Mouse (Mus musculus) thymus, postnatal 36 days (tissue): ENCODE results near the gene Map7d1.

ENCODE experiments used
- DNase-seq, 2 experiments: peaks; one replicate each; pipeline ENCODE4 v3.0.0; 2022; ENCODE audit warnings: mixed read lengths in 2 of 2

The Map7d1 gene

DNA sequence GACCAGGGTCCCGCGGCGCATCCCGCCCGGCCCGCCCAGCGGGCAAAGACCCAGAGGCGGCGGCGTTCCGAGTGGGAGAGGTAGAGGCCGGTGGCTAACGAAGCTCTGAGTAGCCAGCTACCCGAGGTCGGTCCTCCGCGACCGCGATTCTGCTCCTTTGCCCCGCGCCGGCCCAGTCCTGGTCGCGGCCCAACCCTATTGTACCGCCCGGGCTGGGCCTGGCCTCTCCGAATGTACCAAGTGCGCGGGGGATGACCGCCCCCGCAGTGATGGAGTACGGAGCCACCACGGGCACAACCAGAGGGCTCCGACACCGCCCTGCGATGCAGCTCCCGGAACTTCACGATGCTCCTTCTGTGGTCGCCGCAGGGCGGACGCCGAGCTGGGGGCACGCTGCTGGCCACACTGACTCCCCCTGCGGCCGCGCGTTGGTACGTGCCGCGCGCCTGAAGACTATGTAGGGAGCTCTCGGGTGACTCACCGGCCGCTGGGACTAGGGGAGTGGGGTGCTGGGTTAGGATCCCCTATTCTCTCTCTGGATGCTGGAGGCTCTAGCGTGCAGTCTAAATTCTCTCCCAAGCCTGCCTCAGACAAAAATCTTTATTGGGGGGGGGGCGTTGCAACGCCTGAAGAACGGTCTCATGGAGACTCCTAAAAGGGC is at the start of gene Map7d1:
Gene Map7d1 (minus strand): TSS at position 213 of the 661 bp plus-strand sequence.
- DNase-seq, result peak; percentile 85 to 86

DNA sequence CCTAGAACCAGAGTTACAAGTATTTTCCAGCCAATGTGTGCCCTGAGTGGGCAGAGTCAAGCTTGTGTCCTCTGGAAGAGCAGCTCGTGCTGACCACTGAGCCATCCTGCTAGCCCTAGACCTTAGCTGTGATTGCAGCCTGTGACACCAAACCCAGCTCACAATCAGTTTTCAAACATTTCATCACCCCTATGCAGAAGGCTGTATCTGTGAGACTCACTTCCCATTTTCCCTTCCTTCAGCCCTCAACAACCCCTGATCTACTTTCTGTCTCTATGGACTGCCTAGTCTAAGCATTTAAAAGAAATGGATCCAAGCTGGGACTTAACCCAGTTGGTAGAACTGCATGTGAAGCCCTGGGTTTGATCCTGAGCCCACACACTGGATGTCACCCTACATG is 49.3 kb upstream of the Map7d1 start:
- DNase-seq, result no peak

DNA sequence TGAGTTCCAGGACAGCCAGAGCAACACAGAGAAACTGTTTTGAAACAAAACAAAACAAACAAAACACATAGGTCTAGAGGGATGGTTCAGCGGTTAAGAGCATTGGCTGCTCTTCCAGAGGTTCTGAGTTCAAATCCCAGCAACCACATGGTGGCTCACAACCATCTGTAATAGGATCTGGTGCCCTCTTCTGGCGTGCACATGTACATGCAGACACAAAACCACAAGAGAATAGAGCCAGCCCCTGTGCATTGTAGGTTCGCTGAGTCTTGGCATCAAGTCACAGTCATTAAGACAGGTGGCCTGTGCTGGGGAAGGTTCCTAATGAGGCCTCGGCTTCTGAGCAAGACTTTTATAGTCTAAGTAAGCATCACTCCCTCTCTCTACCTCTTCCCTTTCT is 47.7 kb upstream of the Map7d1 start:
- DNase-seq, result no peak

DNA sequence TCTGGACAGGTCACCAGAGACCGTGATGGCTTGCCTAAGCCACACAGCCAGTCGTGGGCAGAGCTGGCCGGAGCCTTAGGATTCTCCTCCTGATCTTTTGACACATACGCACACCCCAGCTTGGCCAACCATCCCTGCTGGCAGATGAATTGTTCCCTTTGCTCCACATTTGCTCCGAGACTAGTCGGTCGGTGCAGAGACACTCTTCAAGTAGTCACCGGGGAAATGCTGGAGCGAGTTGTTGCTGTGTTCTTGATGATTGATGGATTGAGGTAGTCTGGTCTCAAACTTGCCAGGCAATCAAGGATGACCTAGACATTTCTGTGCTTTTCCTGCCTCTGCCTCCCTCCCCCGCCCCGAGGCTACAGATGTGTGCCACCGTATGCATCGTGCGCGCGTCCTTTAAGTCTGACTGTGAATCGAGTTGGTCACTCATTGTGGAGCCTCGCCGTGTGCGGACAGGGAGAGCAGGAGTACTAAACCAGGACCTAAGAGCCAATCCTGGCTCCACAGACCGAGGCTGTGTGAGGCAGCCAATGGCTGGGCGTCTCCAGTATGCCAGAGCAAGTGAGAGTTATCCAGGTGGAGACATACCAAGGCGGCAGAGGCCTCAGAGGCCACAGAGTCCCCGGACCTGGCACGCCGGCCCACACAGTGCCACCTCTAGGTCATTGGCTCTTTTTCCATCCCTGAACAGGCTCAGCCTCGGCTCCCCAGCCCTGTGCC is 45.6 kb upstream of the Map7d1 start:
- DNase-seq, result no peak

DNA sequence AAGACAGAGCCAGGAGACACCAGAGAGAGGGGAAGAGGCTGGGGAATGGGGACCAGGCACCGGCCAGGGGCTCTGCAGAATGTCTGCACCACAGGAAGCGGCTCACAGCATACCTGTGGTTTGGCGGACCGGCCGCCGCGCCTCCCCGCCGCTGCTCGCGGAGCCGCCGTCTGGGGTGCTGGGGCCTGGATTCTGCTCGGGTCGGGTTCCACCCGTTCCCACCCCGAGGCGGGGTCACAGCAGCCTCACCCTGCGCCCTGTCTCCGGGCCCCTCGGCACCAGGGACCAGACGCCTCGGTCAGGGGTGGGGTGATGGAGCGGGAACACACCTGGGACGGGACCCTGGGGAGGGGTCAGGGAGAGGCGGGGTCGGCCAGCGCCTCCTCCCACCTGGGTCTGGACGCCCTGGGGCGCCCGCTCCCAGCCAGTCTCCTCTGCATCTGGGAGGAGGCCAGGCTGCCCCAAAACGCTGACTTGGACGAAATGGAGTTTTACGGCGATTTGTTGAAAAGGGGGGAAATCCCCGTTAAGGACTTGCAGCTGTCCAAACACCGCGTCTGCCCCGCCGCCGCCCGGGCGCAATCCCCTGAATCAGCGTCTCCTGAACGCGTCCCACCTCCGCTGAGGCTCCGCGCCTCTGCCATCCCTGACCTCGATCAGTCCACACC is 44.9 kb upstream of the Map7d1 start:
- DNase-seq, result no peak

DNA sequence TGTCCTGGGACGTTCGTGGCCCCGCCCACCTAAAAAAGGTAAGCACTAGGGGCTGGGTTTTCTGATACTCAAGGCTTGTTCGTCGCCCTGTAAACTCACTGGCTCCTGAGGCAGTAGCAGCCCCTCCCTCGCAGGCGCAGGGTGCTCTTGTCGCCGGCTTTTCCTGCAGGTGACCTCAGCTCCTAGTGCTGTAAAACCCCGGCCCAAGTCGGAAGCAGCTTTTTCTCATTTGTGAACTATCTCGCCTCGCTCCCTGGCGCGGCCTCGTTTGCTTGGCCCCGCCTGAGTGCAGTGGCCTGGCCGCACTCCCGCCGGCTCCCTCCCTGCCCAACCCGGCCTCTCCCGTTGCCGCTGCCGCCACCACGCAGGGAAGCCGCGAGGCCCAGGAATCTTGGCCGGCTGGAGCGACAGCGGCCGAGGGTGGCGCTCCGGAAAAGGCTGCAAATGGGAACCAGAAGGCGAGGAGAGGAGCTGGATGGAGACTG is 40.5 kb upstream of the Map7d1 start:
- DNase-seq, result no peak

DNA sequence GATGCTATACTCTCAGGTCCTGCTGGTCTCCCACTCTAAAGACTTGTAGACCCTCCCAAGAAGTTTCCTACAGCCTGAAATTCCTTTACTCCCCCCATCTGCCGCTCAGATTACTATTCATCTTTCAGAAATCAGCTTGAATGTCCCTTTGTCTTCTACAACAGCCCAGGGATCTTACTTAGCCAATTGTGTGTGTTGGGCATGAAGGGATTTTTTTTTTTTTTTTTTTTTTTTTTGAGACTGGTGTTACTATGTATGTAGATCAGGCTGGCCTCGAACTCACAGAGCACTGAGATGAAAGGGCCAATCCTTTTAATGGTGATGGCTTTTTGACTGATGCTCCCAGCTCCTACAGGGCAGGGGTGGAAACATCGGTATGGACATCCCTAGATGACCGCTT is 39.8 kb upstream of the Map7d1 start:
- DNase-seq, result no peak

DNA sequence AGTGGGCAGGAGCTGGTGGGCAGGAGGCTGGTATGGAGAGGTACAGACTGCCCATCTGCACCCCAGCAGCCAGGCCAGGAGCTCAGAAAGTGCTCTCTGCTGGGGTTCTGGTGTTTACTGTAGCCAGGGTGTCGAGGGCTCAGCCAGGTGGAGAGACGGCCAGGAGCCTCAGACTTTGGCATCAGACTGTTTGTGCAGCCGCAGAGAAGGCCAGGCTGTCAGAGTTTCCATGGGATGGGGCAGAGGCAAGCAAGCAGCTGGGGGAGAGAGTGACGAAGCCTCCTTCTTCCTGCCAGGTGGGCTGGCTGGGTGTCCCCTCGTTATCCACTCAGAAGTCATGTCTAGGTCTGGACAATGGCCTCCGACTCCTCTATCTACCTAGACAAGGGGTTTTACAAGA is 39.0 kb upstream of the Map7d1 start:
- no peak for DNase-seq

DNA sequence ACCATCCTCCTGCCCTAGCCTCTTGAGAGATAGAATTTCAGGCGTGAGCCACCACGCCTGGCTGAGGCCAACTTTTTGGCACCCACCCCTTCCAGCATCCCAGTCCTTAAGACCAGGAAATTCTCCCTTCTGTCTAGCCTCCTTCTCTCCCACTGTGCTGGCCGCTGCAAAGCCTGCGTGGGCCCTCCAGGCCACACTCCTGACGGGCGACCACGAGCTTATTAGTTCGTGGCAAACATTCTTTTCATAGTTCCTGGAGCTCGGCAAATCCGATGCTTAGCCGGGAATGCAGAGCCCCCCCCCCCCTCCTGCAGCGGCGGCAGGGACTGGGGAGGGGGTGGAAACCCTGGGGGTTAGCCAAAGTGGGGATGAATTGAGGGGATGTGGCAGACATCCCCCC is 35.1 kb upstream of the Map7d1 start:
- DNase-seq, result no peak

DNA sequence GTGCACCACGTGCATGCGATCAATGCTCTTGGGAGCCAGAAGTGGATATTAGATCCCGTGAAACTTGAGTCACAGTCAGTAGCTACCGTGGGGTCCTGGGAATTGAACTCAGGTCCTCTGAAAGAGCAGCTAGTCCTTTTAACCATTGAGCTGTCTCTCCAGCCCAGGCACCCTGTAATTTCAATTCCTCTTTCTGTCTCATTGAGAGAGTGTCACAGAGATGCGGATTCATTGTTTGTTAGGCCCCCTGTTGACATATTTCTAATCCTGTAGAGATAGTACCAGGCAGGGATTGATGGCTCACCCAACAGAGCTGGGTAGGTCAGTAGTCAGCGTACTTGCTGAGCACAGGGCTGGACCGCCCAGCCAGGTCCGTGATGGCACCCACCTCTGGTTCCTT is 34.2 kb upstream of the Map7d1 start:
- no peak for DNase-seq

DNA sequence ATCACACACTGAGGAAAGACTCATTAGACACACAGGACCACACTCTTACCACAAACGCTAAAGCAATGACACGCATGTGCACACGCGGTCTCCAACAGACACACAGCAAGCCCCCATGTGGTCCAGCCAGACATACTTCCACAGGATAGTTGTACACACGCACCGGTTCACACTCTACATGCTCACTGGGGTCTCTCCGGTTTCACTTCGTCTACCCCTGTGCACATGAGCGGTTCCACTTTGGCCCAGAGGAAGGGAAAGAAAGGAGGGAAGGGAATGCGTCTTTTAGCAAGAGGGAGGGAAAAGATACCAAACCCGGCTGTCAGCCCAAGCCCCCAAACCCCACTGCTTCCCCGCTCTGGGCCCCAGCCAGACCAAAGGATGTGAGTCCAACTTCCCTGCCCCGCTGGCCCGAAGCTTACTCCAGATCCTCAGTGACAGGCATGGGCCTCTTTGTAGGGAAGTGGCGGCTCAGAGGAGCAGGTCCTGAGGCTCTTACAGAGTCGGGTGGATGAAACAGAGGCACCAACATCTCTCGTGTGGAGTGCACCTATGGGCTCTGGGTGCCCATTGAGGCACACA is 32.0 kb upstream of the Map7d1 start:
- DNase-seq, result no peak

DNA sequence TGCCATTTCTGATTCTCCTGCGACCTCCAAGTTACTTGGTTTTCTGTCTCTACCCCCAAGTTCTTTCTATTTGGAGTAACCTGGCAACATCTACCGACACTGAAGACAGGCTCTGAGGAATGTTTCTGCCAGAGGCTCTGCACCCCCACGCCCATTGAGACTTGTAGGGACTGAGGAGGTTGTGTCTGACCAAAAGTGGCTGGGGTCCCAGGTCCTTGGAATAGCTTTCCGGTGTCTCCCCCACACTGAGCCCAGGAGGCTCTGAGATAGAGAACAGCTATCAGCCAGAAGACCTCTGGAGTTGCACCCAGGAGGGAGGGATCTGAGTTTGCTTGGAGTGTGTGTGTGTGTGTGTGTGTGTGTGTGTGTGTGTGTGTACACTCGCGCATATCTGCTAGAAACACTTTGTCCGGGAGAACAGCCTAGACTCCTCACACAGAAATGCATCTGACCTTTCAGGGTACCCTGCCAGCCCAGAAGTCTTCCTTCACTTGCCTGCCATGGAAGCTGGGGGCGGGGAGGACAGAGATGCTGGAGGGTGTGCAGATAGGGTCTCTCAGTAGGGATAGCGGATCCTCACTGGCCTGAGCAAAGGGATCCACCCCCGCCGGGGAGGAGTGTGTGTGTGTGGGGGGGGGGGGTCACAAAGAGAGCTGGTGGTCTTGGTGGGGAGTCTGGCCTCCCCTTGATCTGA is 31.3 kb upstream of the Map7d1 start:
- DNase-seq, result no peak

DNA sequence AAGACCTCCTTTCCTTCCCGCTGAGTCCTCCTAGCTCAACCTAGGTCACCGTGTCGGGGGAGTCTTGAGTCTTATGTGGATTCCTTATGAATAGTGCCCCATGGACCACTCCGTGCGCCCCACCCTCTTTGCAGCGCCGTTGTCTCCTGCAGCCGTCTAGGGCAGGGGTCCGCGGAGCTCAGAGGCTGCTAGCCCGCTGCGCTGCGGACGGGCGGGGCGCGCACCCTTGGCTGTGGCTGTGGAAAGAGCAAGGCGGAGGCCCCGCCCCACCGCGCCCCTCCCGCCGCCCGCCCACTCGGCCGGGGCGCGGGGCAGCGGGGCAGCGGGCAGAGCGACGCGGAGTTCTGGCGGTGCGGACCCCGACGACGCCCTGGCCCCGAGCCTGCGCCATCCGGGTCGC is 30.3 kb upstream of the Map7d1 start, which contains the start of gene Col8a2:
Gene Col8a2 (plus strand): TSS at position 302 of the 400 bp plus-strand sequence.
- DNase-seq, result no peak

DNA sequence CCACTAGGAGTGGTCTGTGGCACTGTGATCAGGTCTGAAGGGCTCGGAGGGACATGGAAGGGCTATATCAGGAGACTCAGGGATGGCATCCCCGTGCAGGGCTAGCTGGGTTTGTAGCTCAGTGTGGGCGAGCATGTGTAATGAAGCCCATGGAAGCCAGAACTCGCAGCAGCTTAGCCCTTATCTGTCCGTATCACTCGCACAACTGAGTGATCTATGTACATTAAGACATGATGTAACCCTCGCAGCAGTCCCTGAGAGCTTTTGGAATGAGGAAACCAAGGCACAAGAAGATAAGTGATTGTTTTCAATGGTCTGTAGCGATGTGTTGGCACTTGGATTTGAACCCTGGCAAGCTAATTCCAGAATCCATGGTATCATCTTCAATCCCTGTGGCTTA is 27.4 kb upstream of the Map7d1 start:
- no peak for DNase-seq

DNA sequence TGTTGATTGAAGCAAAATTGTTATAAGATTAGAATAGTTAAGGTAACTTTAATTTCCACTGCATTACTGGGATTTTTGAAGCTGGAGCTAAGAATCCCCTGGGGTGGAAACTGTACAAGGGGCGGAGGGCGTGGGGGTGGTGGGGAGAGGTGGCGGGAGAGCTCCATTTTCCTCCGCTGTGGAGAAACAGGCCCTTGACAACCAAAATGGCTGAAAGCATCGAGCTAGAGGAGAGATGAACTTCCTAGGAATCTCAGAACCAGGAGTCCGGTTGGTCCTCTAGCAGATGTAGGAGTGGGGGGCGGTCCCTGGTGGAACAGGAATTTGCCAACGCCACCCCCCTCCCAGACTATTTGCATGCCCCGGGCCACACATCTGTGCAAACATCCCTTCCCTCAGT is 25.6 kb upstream of the Map7d1 start:
- no peak for DNase-seq

DNA sequence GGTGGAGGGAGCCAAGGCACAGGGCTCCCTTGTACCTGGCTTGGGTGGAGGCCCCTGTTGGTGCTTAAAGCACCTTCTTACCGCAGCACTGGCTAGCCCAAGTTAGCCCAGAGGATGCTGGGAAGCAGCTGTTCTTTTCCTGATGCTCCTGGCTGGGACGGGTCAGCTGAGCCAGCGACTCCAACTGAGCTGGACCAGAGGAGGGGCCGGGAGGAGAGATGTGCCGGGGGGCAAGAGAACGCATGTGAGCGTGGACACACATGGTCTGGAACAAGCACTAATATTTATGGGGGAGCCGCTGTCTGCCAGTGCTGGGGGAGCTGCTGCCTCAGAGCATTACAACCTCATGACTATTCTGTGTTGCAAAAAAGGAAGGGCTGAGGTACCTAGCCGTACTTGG is 22.8 kb upstream of the Map7d1 start:
- no peak for DNase-seq

DNA sequence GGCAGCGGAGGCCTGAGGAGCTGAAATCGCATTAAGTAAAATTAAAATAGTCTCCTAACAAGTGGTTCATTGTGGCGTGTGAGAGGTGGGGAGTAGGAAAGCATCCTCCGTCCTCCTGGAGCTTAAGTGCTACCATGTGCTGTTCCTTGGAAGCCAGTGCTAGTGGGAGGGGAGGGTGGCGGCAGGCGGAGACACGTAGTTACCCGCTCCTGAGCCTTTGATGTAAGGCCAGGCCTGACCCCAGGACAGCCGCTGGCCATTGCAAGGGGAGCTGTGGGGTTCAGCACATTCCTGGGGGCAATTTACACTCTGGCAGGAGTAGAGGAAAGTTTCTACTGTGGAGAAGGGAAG is 22.4 kb upstream of the Map7d1 start:
- no peak for DNase-seq

DNA sequence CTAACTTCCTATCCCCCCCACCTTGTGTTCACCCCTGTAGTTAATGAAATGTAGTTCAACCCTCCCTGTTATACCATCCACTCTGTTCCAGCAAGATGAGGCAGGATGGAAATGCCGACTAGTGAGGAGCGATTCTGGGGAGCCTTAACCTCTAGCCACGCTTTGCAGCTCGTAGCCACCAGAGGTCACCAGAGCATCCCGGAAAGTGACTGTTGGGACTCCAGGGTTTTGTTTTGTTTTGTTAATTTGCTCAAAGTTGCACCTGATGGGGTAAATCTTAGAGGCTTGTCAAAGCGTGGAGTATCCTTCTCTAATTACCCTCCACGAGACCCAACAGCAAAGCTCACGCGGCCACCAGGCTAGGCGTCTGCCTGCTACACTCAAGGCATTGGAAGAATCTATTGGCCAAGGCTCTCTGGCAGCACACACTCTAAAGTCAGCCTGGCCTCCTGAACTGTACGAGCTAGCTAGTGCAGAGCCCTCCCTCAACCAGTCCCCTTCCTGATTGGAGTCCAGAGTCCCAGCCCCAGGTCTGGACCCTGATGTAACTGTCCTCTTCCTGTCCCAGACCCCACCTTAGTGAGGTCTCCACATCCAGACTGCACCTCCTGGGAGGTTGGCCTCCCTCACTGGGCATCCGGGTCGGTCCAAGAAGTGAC is 21.9 kb upstream of the Map7d1 start:
- DNase-seq, result peak; percentile 36 to 45

DNA sequence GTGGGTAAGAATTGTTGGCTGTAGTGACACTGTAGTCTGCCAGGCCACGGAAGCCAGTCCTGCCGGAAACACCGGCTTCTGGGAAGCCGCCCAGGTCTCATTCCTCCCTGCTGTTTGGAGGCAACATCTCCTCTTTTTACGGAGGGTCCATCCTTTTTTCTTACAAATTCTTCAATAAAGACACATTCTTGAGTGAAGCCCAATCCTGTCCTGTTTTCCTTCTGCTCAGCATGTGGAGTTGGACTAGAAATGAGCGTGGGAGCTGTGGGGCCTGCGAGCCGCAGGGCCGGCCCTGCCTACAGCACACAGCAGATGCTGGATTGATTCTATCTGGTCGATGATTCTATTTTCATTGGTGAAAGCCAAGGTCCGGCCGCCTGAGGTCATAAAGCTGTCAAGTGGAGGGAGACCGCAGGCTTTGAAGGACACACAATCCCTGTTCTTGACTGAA is 19.6 kb upstream of the Map7d1 start:
- DNase-seq, result no peak

DNA sequence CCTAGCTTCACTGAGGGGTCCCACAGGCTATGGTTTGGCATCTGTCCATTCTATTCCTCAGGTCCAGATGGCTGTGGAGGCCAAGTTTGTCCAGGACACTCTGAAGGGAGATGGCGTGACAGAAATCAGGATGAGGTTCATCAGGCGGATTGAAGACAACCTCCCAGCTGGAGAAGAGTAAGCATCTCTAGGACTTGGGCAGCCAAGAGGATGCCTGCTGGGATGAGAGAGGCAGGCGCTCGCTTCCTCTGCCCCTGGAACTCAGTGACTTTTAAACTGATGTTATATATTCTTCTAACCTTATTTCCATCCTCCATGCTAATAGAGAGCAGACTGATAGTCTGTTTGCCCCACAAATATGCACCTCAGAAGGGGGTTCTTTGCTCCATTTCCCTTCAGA is 18.9 kb upstream of the Map7d1 start:
- no peak for DNase-seq

DNA sequence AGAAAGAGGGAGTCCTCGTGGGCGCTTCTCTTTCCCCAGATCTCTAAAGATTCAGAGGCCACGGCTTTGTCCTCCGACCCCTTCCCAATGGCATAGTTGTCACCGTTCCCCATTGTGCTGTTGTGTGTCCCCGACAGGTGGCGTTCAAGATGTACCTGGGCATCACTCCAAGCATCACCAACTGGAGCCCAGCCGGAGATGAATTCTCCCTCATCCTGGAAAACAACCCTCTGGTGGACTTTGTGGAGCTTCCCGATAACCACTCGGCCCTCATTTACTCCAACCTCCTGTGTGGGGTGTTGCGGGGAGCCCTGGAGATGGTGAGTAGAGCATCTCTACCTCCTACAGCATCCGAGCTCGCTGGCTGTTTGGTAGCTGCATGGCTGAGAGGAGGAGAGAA is 17.6 kb upstream of the Map7d1 start:
- no peak for DNase-seq

DNA sequence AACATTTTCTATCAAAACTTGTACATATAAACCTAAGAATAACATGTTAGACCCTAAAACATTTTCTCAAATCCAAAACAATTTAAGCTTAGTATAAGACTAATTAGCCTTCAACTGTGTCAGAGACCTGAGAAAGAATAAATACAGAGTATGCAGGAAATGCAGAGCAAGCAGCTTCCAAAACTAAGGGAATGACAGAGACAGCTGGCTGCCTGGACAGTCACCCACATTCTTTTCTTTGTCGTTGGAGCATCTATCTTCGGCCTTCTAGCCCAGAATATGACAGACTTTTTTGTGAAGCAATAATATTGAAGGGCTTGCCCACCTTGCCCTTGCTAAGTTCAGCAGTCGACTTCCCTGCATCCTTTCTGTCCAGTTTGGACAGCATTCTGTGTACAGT is 13.1 kb upstream of the Map7d1 start:
- no peak for DNase-seq
